Mouse (Mus musculus) erythroblast, embryonic 14.5 days (primary cell): Measurements from ENCODE around the gene Myo18b.

Experiments
- GATA1 ChIP-seq: IDR thresholded peaks from 2 replicates; pipeline ENCODE4 v1.6.1; 2012; ENCODE audit warnings: low read length, inconsistent platforms, mixed read lengths
- TAL1 ChIP-seq: IDR thresholded peaks from 3 replicates; pipeline ENCODE4 v1.6.1; 2012; ENCODE audit warnings: low read length, inconsistent platforms, mixed read lengths

GRCm38 (mm10) chr5:112652036-112652435 lies 244.1 kb downstream of the Myo18b start:
- TF ChIP-seq TAL1 (no peak), GATA1 (no peak)
